ENCODE assay signal across 8 mouse cellular contexts in genomic region chr9:58582581-58583266, GRCm38 (mm10). TPM values are rescaled to one million over a fixed set of nuclear protein-coding genes. Genes with fewer than 3 reads are reported as not detected.
A peak's percentile ranks its signal among the peaks of the same experiment; 100 is the strongest.
DNase-seq lines count a peak whose midpoint lies in the region; ATAC-seq and TF ChIP-seq lines count a peak whose summit lies in the region.

No protein-coding gene starts in this region.

- H3K4me3 ChIP-seq in thymus, adult 2 months (ENCODE audit: control insufficient read depth, insufficient read depth, low read length): peak overlapping the region; percentile 84
- H3K4me3 ChIP-seq in cerebellum, adult 2 months (replicated peaks; ENCODE audit: insufficient read depth, low read depth, low read length): peak overlapping the region; percentile 87
- peak overlapping the region; percentile 80 for H3K4me3 ChIP-seq in intestine, embryonic 15.5 days (replicated peaks)
- H3K4me3 ChIP-seq in lung, embryonic 14.5 days (ENCODE audit: low read depth, low read length): peak overlapping the region; percentile 93

- no peaks in the 10 kb centered on the region for H3K27me3 ChIP-seq in thymus, adult 2 months (ENCODE audit: control insufficient read depth, insufficient read depth, low read length)
- H3K27me3 ChIP-seq in cerebellum, adult 2 months (ENCODE audit: control insufficient read depth, insufficient read depth, low read length): no peaks in the 10 kb centered on the region
- no peaks in the 10 kb centered on the region for H3K27me3 ChIP-seq in intestine, embryonic 15.5 days (replicated peaks)
- no peaks in the 10 kb centered on the region for H3K27me3 ChIP-seq in lung, embryonic 14.5 days (ENCODE audit: insufficient read depth, low read length)

- peak overlapping the region; percentile 77 for H3K4me2 ChIP-seq in intestine, embryonic 15.5 days (replicated peaks)
- H3K4me2 ChIP-seq in lung, embryonic 14.5 days: peak overlapping the region; percentile 85

- WGBS in thymus, adult 2 months: under 1% methylated on average over 42 of the region's 42 CpGs
- under 1% methylated on average over 42 of the region's 42 CpGs for WGBS in cerebellum, adult 2 months
- under 1% methylated on average over 42 of the region's 42 CpGs for WGBS in intestine, embryonic 15.5 days
- under 1% methylated on average over 42 of the region's 42 CpGs for WGBS in lung, embryonic 14.5 days

- peaks cover 3% of the 10 kb centered on the region for H3K4me1 ChIP-seq in thymus, adult 2 months (replicated peaks; ENCODE audit: control insufficient read depth, insufficient read depth, low read length)
- H3K4me1 ChIP-seq in cerebellum, adult 2 months (ENCODE audit: control insufficient read depth, insufficient read depth, low read length): peaks cover 3% of the 10 kb centered on the region; the same call in 1 of the 2 replicates
- 0 out of 2 replicates have a peak, but pooled peaks cover 2% of the 10 kb centered on the region for H3K4me1 ChIP-seq in intestine, embryonic 15.5 days (replicated peaks)
- 0 out of 2 replicates have a peak, but pooled peaks cover 8% of the 10 kb centered on the region for H3K4me1 ChIP-seq in lung, embryonic 14.5 days (ENCODE audit: insufficient read depth)

- peak; percentile 68 for ATAC-seq in intestine, embryonic 15.5 days
- peak; percentile 70 for ATAC-seq in lung, embryonic 14.5 days (ENCODE audit: insufficient read depth)

- peak overlapping the region; percentile 89 for H3K9ac ChIP-seq in intestine, embryonic 15.5 days
- peak overlapping the region; percentile 98 for H3K9ac ChIP-seq in lung, embryonic 14.5 days

- 0 out of 2 replicates have a peak, but pooled peaks have one; percentile 20 for TF ChIP-seq POLR2A in thymus, adult 2 months (IDR thresholded peaks at IDR 0.05; ENCODE audit: control insufficient read depth, extremely low read depth, insufficient read depth, low read length, poor library complexity)
- TF ChIP-seq POLR2A in cerebellum, adult 2 months (IDR thresholded peaks at IDR 0.05; ENCODE audit: borderline replicate concordance, insufficient read depth, low read length): peak; percentile 20; the same call in 1 of the 2 replicates

- no peaks in the 10 kb centered on the region for H3K9me3 ChIP-seq in intestine, embryonic 15.5 days
- H3K9me3 ChIP-seq in lung, embryonic 14.5 days (ENCODE audit: low read depth, low read length): no peaks in the 10 kb centered on the region

- DNase-seq in thymus, adult 2 months: no peak
- no peak for DNase-seq in thymus, postnatal 14 days
- peak; percentile 68 to 80 for DNase-seq in cerebellum, adult 2 months
- peak; percentile 41 to 43 for DNase-seq in frontal cortex, postnatal 14 days (ENCODE audit: low spot score in 2 of 2)
- DNase-seq in lung, embryonic 14.5 days: no peak
- peak; percentile 61 to 62 for DNase-seq in right cerebral cortex, adult 2 months (ENCODE audit: low spot score in 2 of 2)
- DNase-seq in retina, embryonic 14.5 days (ENCODE audit: low spot score): no peak

- H3K27ac ChIP-seq in thymus, adult 2 months (ENCODE audit: control insufficient read depth, insufficient read depth, low read length): peak overlapping the region; percentile 81
- H3K27ac ChIP-seq in cerebellum, adult 2 months (ENCODE audit: insufficient read depth, low read length): peak overlapping the region; percentile 94
- H3K27ac ChIP-seq in intestine, embryonic 15.5 days: peak overlapping the region; percentile 97
- peak overlapping the region; percentile 97 for H3K27ac ChIP-seq in lung, embryonic 14.5 days (ENCODE audit: low read depth)

- no peaks in the 10 kb centered on the region for H3K36me3 ChIP-seq in thymus, adult 2 months (ENCODE audit: control insufficient read depth, insufficient read depth, low read length)
- H3K36me3 ChIP-seq in intestine, embryonic 15.5 days: no peaks in the 10 kb centered on the region
- H3K36me3 ChIP-seq in lung, embryonic 14.5 days (ENCODE audit: insufficient read depth): 0 out of 2 replicates have a peak, but pooled peaks cover 2% of the 10 kb centered on the region

- no peak for TF ChIP-seq CTCF in thymus, adult 2 months (IDR thresholded peaks at IDR 0.05; ENCODE audit: borderline replicate concordance, control insufficient read depth, extremely low read depth, insufficient read depth, low read length, poor library complexity)
- TF ChIP-seq CTCF in cerebellum, adult 2 months (IDR thresholded peaks at IDR 0.05; ENCODE audit: borderline replicate concordance, insufficient read depth, low read depth, low read length): no peak
- TF ChIP-seq CTCF in lung, embryonic 14.5 days (IDR thresholded peaks at IDR 0.05; ENCODE audit: low read depth): no peak

RNA-seq across cellular contexts. Expression of gene Nptn, which starts 0.7 kb away (rescaled TPM):
- polyA plus RNA-seq in thymus, adult 2 months (2012; rRNA removed): 282 and 309 TPM in 2 replicates
- 1,284 and 1,476 TPM in 2 replicates for polyA plus RNA-seq in cerebellum, adult 2 months (2012; rRNA removed)
- 119 TPM in 2 replicates for polyA plus RNA-seq in intestine, embryonic 15.5 days (2015; fragmentation: Nextera tagmentation; extraction: Ambion mirVana)
- 124 and 140 TPM in 2 replicates for polyA plus RNA-seq in lung, embryonic 14.5 days (2014; fragmentation: Nextera tagmentation; extraction: Ambion mirVana)

RNA-seq across cellular contexts. Expression of gene Cd276, which starts 27.5 kb away (rescaled TPM):
- polyA plus RNA-seq in thymus, adult 2 months (2012; rRNA removed): 2.3 and 2.5 TPM in 2 replicates
- polyA plus RNA-seq in cerebellum, adult 2 months (2012; rRNA removed): 6.4 and 6.9 TPM in 2 replicates
- 22.7 and 23.6 TPM in 2 replicates for polyA plus RNA-seq in intestine, embryonic 15.5 days (2015; fragmentation: Nextera tagmentation; extraction: Ambion mirVana)
- 51.0 and 55.0 TPM in 2 replicates for polyA plus RNA-seq in lung, embryonic 14.5 days (2014; fragmentation: Nextera tagmentation; extraction: Ambion mirVana)

Comparison
In these comparisons a context has a peak if more than half of its experiments do, and no peak if none do; other contexts are left out.
1. DNase-seq: peak in cerebellum, adult 2 months (2 of 2), frontal cortex, postnatal 14 days (2 of 2) and right cerebral cortex, adult 2 months (2 of 2); none in thymus, adult 2 months (single experiment), thymus, postnatal 14 days (single experiment), lung, embryonic 14.5 days (single experiment) and retina, embryonic 14.5 days (single experiment).
2. Peak in every context shown above with its lines, with median percentiles within 50 percentile points of each other: H3K27ac ChIP-seq and H3K4me3 ChIP-seq.